Mouse (Mus musculus) spleen, adult 12 weeks (tissue): ENCODE measurements around the gene Spo11.

Experiments used
- DNase-seq: peaks from one replicate; pipeline ENCODE4 v3.0.0; 2022; ENCODE audit warnings: low spot score

Gene Spo11

DNA sequence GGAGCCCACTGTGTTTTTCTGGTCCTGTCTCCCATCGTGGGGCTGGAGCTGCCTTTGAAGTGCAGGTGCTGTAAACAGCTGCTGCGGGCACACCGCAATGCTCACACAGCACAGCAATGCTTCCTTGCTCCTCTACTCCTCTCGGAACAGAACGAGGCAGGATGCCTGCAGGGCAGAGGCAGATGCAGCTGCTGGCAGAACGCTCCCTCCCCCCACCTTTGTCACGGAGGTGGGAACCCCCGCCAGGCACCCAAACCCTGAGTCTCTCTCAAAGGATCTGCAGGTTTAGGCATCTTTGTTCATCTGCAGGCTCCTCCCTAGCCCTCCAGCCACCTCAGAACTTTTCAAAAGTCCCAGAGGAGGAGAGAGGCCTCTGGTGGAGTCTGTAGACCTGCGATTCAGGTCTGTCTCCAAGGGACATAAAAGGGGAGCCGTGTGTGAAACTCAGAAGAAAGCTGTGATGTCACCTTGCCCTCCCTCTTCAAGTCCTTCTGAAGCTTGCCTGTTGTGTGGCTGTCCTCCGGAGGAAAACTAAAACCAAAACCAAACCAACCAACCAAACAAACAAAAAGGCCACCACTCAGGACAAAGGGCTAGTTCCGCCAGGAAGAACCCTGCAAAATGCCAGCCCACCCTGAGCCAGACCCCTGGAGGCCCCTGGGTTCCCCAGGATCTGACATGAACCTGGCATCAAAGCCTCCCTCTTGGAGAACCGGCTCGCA, at the start of gene Spo11:
Gene Spo11, plus strand, starts transcription at position 292 of the 722 bp plus-strand sequence.
- DNase-seq, result peak; percentile 15

DNA sequence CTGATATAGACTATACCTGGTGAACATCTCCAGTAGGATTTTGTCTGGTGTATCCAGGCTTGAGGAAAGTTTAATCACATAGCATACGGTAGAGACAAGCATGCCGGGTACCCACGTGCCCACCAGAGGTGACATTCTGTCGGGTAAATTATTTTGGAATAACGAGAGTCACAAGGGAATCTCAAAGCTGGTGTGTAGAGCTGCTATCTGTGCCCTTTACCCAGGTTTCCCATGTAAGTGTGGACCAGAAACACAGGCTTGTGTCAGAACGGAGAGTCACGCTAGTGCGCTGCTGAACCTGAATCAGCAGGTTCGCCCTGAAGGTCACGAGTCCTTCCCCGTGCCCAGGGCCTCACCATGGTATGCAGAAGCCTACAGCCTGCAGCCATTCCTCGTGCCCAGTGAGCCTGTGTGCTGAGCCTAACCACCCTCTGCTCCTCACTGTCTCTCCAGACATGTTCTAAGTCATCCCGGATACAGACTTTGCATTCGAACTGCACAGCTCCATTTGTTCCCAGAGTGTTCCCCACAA, 47.5 kb upstream of the Spo11 start:
- no peak for DNase-seq

DNA sequence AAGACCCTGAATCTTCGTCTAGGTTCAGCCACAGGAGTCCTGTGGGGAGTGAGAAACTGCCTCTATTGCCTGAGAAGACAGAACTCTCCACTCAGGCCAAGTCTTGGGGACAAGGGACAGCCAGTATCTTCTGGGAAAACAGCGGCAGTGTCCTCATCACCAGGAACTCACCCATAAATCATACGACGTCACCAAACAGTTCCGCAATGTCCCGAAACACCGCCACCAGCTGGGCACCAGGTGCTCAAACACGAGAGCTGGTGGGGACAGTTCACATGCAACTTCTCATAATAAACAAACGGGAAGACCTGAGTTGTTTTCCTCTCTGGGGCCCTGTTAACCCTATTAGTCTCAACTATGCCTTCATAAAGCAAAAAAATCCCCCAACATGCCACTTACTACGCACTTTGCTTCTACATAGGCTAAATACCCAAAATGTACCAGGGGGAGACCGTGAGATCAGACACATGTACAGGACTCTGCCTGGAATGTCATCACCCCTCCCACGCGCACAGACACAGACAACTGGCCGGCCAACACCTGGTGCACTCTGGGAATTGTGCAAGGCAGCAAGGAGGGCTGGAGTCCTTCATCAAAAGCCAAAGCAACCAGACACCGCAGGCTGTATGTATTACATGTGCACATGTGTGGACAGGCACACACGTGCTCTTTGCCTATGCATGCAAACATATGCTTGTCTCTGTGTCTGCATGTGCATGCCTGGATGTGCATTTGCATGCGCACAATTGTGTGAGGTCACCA, 46.2 kb upstream of the Spo11 start:
- DNase-seq, result no peak

DNA sequence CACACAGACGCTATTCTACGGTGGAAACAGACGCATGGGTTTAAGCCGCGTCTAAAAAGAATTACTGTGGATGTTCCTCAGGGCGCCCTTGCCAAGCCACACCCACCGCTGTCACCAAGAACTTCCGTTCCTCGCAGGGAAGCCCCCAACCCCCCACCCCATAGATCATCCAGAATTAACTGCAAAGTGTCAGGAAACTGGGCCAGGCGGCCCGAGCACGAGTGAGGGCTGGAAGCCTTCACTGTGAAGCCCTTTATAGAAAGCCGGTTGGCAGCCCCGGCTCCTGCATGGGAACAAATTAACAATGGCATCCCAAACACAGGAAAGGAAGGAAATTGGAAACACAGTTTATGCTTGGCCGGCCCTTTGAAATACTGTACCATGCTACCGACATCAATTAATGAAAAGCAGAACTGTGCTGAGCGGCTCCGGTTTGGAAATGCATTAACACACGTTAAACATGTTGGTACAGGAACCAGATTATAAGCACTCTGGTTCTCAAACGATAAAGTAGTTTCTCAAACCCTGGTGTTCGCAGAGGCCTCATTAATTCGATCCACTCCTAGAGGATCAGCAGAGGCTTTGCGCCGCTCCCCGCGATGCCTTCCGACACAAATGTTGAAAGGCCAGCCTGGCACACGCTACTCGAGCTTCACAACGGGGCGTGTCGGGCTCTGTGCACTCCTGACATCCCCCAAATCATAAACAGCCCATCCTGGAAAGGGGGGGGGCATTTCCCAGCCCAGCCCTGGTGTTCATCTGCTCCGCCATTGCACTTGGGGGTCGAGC, 43.7 kb upstream of the Spo11 start:
- DNase-seq, result no peak

DNA sequence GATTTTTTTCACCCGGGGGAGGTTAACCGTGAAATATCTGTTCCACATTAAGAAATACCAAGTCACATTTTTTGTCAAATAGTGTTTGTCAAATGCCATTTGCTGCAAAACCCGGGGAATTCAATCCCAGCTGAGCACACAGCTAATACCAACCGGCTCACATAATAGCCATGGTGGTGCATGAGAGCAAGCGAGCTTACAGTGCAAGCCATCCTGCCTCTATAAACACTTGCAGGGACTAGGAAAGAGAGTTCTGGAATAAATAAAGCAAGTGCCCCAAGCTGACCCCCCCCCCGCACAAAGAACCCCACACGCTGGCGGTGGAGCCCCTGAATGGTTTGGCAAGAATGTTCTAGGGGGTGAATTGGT, 43.1 kb upstream of the Spo11 start:
- DNase-seq, result no peak

DNA sequence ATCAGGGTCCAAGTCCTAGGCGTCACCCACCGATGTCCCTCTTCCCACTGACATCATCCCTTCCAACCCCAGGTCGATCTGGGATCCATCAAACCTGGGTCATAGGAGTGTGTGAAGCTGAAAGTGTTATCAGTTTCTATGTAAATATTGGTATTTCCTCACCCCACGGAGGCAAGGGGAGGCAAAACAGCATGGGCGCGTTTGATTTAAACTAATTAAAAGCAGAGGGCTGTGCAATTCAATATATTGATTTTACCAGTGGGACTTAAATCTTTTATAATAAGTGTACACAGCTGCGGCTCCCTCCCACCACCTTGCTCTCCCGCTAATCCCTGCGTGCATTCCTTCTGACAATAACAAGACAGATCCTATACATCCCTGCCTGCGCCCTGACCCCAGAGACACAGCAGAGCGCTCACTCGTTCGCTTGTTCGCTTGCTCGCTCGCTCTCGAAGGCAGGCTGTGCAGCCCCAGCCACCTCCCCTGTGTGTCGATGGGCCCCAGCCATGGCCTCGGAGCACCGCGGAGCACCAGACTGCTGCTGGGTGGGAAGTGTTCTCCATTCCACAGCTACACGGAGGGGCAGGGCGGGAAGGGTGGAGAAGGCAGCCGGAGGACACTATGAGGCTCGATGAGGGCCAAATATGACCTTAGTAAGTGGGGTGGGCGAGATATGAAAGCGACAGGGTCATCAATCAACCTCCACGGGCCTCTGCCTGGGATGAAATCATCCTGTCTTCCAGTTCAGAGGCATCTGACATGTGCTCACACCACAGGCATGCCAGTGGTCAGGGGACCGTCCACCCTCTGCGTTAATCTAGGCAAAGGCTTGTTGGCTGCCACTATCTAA, 42.4 kb upstream of the Spo11 start:
- DNase-seq, result no peak

DNA sequence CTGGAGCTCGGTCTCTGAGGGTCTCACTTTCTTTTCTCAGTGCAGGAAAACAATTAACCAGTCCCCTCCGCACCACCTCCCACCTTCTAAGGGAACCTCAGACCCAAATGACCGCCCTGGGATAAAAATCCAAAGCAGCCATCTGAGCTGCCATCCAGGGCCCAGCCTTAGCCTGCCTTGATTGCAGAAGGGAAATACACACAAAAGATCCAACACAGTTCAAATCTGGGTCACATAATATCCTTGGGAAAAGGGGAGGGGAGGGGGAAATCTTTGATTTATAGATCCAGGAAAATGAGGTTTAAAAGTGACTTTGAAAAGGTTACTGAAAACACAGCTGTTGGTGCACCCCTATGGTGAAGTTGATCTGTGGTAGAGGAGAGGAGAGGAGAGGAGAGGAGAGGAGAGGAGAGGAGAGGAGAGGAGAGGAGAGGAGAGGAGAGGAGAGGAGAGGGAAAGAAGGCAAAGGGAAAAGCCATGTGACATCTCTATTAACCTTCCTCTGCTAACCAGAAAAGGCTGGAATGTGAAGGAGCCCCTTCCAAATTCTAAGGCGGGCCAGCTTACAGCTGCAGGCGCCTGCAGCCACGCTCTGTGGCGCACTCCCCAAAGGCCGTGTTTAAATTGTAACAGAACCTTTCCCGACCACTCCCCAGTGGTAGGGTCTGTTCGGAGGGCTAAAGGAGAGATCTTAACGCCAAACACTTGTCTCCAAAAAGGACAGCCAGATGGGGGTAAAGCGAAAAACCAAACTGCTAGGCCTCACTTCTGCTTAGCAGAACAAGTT, 41.5 kb upstream of the Spo11 start:
- no peak for DNase-seq

DNA sequence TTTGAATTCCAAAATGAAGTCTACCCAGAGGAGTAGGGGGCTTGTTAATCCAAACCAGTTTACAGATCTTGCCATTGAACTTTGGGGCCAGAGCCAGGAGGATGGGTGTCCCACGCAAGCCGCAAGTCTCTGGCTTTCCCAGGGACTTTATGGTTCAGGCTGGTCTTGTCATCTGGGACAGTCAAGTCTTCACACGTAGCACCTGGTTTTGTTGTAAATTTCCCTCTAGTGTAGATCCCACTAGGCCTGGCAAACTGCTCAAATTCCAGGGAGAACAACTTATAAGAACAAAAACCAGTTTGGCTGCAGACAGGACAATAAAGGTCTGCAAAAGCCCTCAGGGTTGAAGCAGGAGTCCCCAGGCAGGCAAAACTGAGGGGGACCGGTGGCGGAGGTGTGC, 40.7 kb upstream of the Spo11 start:
- no peak for DNase-seq

DNA sequence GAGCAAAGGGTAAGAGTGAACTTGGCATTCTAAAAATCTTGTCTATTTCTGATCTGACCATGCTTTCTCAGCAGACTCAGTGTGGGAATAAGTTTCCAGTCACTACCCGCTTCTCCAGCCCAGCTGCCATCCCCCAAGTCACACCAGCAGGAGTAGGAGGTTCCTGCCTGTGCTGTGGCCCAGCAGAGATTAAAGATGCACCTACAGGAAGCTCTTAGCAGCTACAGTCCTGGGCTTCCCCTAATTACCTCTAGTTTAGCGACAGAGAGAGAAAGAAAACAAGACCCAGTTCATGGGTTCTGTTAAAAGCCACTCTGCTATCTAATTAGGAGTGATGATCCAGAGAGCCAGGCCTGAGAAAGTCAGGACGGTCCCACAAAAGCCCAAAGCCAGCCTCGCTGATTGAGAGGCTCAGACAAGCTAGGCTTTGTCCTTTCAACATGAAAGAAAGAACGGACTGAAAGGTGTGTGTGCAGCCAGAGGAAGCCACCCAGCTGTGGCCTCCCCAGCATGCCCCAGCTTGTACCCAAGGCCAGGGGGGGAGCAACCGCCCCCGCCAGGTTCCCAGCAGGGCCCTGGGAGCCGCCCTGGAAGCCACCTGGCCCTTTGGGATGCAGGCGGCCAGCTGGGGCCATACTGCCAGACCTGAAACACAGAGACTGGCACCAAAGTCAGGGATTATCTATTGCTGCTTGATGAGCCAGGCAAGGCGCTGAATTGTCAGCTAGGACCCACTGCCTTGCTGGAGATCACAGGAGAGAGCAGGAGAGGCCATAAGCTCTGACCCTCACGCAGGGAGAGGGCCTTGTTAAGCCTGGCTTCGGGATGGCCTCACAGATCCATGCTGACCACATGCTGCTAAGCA, 39.9 kb upstream of the Spo11 start:
- DNase-seq, result no peak

DNA sequence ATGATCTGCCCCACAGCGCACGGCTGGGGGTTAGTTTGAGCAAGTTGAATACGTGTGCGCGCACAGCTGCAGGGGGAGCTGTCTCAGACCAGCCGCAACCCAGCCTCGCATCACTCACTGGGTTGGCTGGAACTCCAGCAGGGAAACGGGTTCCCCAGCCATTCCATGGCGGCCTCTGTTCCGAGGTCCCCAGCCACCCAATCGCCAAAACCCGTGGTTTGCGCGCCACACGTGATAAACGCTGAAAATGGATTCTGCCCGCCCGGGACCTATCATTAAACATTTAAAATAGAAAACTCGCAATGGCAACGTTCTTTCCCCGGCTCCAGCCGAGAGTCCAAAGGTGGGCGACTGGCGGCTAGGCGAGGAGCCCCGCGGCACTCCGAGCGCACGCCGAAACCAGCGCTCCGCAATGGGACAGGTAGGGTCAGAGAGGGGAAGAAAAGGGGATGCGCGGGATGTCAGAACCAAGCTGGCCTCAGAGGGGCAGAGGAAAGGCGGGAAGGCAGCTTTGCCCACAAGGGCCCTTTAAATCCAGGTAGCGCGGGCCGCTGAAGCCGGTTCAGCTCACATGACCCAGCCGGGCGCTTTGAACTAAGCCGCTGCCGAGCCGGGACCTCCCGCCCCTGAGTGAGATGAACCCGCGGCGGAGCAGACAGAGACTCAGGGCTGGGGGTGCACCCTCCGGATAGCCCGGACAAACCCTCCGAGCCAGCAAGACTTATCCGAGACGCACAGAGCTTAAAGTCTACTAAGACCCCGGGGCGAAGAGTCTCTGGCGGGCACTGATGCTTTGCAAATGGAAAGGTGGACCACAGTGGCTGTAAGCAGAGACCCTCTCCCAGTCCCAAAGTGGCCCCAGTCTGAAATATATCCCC, 38.5 kb upstream of the Spo11 start:
- DNase-seq, result no peak

DNA sequence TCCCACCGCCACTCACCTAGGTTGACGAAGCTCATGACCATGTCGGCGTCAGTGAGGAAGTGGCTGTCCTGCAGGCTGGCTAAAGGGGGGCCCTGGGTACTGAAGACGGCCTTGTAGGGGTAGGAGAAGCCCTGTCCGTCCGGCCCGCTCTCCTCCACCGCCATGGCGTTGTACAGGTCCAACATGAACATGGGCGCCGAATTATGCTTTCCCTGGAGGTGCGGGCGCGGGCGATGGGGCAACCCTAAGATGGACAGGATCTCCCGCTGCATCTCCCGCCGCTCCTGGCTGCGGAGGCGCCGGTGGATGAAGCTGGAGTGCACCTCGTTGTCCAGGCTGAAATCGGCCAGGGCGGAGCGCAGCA, 37.9 kb upstream of the Spo11 start:
- no peak for DNase-seq

DNA sequence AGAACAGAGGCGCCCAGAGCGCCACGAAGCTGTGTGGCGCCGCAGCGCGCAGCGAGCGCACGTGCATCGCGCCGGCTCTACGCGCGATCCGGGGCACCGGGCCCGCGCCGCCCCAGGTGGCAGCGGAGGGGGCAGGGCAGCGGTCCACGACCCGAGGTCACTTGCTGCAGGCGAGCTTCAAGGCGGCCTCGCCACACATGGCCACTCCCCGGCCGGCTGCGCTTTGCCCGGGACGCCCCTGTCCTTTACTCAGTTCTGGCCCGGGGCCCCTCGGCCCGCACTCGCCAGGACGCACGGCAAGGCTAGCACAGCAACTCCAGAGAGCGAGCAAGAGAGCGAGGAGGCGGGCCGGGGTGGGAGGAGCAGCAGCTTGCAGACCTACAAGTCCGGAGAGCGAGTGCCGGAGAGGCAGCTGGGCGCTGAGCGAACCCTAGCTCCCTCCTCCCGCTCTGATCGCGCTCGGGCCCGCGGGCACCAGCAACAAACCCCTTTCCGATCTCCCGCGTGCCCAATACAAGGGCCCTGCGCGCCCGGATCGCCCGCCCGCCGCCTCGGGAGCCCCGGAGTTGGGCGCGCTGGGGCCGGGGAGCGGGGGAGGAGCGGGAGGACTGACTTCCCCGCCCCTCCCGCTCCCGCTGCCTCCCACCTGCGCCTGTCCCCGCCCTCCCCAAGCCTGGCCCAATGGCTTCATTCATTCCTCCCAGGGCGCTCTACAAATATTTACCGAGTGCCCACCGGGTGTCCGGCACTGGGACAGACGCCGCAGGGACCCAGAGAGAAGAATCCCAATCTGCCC, 37.3 kb upstream of the Spo11 start, which contains the start of gene Bmp7:
Gene Bmp7, minus strand, starts transcription at position 319 of the 796 bp plus-strand sequence.
- DNase-seq, result no peak

DNA sequence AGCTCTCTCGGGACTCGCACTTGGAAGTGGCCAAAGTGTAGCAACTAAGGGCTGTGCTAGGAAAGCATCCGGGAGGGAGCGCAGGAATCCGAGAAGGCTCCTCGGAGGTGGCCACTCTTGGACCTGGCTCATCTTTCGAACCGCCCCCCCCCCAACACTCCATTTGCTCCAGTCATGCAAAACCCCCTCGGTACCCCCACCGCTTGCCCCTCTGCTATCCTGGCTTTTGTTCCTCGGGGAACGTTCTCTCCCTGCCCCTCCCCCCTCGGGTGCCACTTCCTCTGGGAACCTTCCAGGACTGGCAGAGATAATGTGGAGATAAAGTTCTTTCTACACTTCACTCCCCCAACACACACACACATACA, 36.7 kb upstream of the Spo11 start:
- DNase-seq, result no peak

DNA sequence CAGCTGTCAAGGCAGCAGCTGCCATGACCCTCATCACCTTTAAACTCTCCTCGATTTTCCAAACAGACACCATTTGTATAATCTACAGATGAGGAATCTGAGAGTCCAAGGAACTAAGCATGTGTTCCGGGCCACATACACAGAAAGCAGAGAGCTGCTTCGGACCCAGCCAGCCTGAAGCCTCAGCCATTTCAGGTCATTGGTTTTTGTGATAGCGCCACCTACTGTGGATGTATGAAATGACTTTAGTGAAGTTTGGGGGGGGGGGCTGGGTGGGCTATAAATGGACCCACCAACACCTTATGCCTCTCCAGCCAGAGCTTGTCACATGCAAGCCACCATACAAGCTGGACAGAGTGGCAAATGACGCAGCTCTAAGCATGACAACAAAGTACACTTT, 28.4 kb upstream of the Spo11 start:
- no peak for DNase-seq

DNA sequence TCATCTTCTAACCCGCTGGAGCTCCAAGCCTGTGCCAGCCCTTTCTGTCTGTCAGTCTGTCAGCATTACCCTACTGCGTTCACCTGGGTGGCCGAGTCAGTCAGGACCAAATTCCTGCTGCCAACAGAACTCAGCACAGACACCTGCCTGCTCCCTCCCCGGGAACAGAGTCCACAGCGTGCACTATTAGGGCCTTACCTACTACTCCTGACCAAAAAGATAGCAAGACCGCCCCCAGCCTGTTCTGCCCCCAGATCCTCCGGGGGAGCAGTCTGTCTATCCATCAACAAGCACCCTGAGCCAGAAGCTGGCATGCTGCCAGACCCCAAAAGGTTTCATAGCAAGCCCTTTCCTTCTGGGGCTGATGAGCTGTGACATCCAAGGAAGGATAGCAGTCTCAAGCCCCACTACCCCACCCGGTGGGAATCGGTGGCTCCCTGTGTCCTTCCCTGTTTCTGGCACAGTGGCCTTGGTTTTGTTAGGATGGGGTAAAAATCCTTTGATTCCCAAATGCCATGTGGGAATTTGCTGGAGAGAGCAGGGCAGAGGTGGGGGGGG, 27.3 kb upstream of the Spo11 start:
- DNase-seq, result no peak

DNA sequence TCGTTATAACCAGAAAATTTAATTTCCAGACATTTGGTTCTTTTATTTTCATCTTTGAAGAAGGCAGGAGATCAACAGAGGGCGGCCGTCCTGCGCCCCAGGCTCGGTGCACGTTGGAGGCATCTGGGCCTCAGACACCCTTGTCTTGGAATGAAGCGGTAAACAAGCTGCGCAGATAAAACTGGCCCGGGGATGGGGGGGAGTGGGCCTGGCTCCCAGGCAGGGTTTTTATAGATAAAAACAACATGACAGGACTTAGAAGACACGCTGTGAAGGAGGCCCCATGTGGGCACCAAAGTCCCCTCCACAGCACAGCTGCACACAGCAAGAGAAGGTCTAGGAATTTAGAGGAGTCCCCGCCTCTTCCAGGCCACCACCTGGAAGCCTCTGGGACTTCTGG, 26.8 kb upstream of the Spo11 start:
- no peak for DNase-seq

DNA sequence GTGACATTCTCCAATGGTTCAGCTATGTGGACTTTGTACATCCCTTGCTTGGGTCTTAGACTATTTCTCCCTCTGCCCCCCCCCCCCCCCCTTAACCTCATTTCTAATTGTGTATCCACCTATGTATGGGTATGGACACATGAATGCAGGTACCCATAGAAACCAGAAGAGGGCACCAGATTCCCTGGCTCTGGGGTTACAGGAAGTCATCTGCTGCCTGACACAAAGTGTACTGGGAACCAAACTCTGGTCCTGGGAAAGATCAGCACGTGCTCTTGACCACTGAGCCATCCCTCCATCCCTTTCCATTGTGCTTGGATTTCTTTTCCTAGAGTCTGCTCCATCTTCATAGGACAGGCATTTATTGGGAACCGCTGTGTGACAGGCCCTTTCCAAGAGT, 25.5 kb upstream of the Spo11 start:
- no peak for DNase-seq

DNA sequence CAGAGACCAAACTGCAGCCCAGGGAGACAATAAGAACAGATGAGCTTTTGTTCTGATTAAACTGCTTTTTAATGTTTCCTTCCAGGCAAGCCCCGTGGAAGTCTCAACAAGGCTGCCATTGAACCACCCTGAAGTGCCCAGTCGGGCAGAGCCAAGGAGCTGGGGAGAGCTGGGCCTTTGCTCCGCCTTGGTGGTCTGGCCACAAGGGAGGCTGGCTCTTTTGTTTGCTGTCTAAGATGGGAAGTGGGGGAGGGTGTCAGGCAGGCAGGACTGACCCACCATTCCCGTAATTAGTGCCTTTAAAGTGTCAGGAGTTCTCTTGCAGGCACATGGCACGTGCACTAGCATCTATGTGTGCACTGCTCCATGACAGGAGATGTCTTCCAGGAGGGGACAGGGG, 18.9 kb upstream of the Spo11 start:
- no peak for DNase-seq
